Mouse (Mus musculus): ENCODE results near the gene 1700113H08Rik. TPM values are rescaled to one million over a fixed set of nuclear protein-coding genes. Genes with fewer than 3 reads are reported as not detected.

The 1700113H08Rik gene
- not detected in 4 replicates for total RNA-seq (2023)

GRCm38 (mm10) chr10:87057500-87058250, at the start of gene 1700113H08Rik:
Gene 1700113H08Rik (plus strand): TSS chr10:87058045.

Other genes starting within 250 kb of the 1700113H08Rik start
- 0.61 to 1.9 TPM (median 1.4 TPM) in 4 replicates for gene Stab2, start 50.0 kb upstream of the 1700113H08Rik start, total RNA-seq (2023)